Mouse (Mus musculus): Measurements from ENCODE around the gene Pate3. TPM values are rescaled to one million over a fixed set of nuclear protein-coding genes. Genes with fewer than 3 reads are reported as not detected.

The Pate3 gene
- polyA plus RNA-seq, 1 experiment, result not detected

GRCm38 (mm10) chr9:35614005-35614404 is 34.0 kb downstream of the Pate3 start:
- H3K4me1 ChIP-seq (ENCODE audit: control insufficient read depth, insufficient read depth, low read length), result no peaks in the 10 kb centered on the region
- no peak overlapping the region for H3K27ac ChIP-seq (ENCODE audit: insufficient read depth, low read length)
- no peak for TF ChIP-seq POLR2A (IDR thresholded peaks at IDR 0.05; ENCODE audit: insufficient read depth, low read length)
- no peaks in the 10 kb centered on the region for H3K27me3 ChIP-seq (ENCODE audit: control insufficient read depth, insufficient read depth, low read length, poor library complexity, severe bottlenecking)
- H3K9ac ChIP-seq (ENCODE audit: low read depth, poor library complexity, severe bottlenecking), result no peak overlapping the region
- no peaks in the 10 kb centered on the region for H3K9me3 ChIP-seq (replicated peaks; ENCODE audit: control insufficient read depth, insufficient read depth, low read length, poor library complexity, severe bottlenecking)
- no peak overlapping the region for H3K4me3 ChIP-seq (ENCODE audit: low read depth, low read length)
- H3K36me3 ChIP-seq (ENCODE audit: control insufficient read depth, insufficient read depth, low read length, poor library complexity, severe bottlenecking), result no peaks in the 10 kb centered on the region

DNA sequence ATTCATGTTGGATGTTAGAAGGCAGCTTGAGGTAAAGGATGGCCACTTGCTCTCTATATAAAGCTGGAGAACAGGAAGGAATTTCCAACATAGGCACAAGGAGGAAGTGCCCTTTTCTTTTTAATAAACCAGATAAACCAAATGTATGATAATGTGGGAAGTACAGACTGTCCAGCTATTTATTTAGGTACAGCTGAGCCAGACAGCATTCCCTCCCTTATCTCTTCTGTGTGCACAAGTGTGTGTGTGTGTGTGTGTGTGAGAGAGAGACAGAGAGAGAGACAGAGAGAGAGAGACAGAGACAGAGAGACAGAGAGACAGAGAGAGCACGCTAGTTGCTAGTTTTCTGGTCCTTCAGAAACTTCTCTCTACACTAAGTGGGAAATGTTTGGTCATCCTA is 36.2 kb downstream of the Pate3 start, which contains the start of gene Pate4:
Gene Pate4 (minus strand): TSS at position 101 of the 400 bp plus-strand sequence.
- no peaks in the 10 kb centered on the region for H3K36me3 ChIP-seq (ENCODE audit: control insufficient read depth, insufficient read depth, low read length, poor library complexity, severe bottlenecking)
- no peaks in the 10 kb centered on the region for H3K9me3 ChIP-seq (replicated peaks; ENCODE audit: control insufficient read depth, insufficient read depth, low read length, poor library complexity, severe bottlenecking)
- no peaks in the 10 kb centered on the region for H3K4me1 ChIP-seq (ENCODE audit: control insufficient read depth, insufficient read depth, low read length)
- H3K4me3 ChIP-seq (ENCODE audit: low read depth, low read length), result no peak within 1 kb of the TSS
- H3K27ac ChIP-seq (ENCODE audit: insufficient read depth, low read length), result no peak within 1 kb of the TSS
- no peaks in the 10 kb centered on the region for H3K27me3 ChIP-seq (ENCODE audit: control insufficient read depth, insufficient read depth, low read length, poor library complexity, severe bottlenecking)
- no peak for TF ChIP-seq EP300 (IDR thresholded peaks at IDR 0.05; ENCODE audit: insufficient read depth, low read depth, low read length)
- no peak for TF ChIP-seq POLR2A (IDR thresholded peaks at IDR 0.05; ENCODE audit: insufficient read depth, low read length)
- TF ChIP-seq CTCF (IDR thresholded peaks at IDR 0.05; ENCODE audit: low read depth, low read length), result no peak
- H3K9ac ChIP-seq (ENCODE audit: low read depth, poor library complexity, severe bottlenecking), result no peak within 1 kb of the TSS

DNA sequence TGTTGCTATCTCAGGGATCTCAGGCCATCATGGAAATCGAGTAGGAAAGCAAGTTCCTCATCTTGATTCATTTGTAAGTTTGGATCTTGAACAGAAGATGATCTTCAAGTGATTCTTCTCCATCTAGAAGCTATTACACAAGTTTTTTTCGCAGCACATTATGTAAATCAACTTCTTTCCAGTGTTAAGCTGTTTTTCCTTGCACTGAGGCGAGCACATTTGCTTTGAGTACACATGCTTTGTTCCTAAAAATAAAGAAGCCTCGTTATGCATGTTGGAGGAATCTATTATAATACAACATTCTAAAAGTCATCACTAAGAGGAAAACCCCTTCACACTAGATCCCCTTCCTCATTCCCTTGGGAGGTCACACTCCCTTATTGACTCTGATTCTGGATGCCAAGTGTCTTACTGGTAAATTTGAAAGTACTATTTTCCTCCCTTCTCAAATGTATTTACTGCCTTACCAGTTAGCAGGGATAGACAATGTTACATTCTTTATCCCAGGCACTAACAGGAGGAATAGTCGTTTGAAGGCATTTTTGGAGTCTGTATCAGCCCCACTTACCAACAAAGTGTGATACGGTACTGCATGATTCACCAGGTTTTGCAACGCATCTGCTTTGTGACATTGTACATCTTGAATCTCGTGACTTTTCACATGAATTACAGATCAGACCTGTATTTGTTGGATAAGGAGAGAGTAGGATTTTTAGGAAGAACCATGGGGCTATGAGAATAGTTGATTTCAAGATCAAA is 40.2 kb downstream of the Pate3 start:
- H3K36me3 ChIP-seq (ENCODE audit: control insufficient read depth, insufficient read depth, low read length, poor library complexity, severe bottlenecking), result no peaks in the 10 kb centered on the region
- H3K4me1 ChIP-seq (ENCODE audit: control insufficient read depth, insufficient read depth, low read length), result no peaks in the 10 kb centered on the region
- no peak overlapping the region for H3K9ac ChIP-seq (ENCODE audit: low read depth, poor library complexity, severe bottlenecking)
- H3K9me3 ChIP-seq (replicated peaks; ENCODE audit: control insufficient read depth, insufficient read depth, low read length, poor library complexity, severe bottlenecking), result no peaks in the 10 kb centered on the region
- TF ChIP-seq CTCF (IDR thresholded peaks at IDR 0.05; ENCODE audit: low read depth, low read length), result no peak
- no peak for TF ChIP-seq POLR2A (IDR thresholded peaks at IDR 0.05; ENCODE audit: insufficient read depth, low read length)
- TF ChIP-seq EP300 (IDR thresholded peaks at IDR 0.05; ENCODE audit: insufficient read depth, low read depth, low read length), result no peak
- H3K27ac ChIP-seq (ENCODE audit: insufficient read depth, low read length), result no peak overlapping the region
- no peaks in the 10 kb centered on the region for H3K27me3 ChIP-seq (ENCODE audit: control insufficient read depth, insufficient read depth, low read length, poor library complexity, severe bottlenecking)
- no peak overlapping the region for H3K4me3 ChIP-seq (ENCODE audit: low read depth, low read length)

Other genes starting within 250 kb of the Pate3 start
- 22.9 and 31.1 TPM in 2 replicates for gene Cdon, start 227.1 kb downstream of the Pate3 start, polyA plus RNA-seq (2011; ENCODE audit: insufficient read depth, insufficient read length, low read depth, missing spikeins)
- gene Gm1113, start 129.9 kb downstream of the Pate3 start, polyA plus RNA-seq (2011; ENCODE audit: insufficient read depth, insufficient read length, low read depth, missing spikeins), result not detected in 2 replicates
- 2.2 and 2.4 TPM in 2 replicates for gene Ddx25, start 89.7 kb downstream of the Pate3 start, polyA plus RNA-seq (2011; ENCODE audit: insufficient read depth, insufficient read length, low read depth, missing spikeins)
- 16.3 and 20.3 TPM in 2 replicates for gene Pus3, start 89.6 kb downstream of the Pate3 start, polyA plus RNA-seq (2011; ENCODE audit: insufficient read depth, insufficient read length, low read depth, missing spikeins)
- gene Pate2, start 77.9 kb downstream of the Pate3 start, polyA plus RNA-seq (2011; ENCODE audit: insufficient read depth, insufficient read length, low read depth, missing spikeins), result 1.7 TPM in 2 replicates
- 26.1 and 29.5 TPM in 2 replicates for gene Hyls1, start 77.8 kb downstream of the Pate3 start, polyA plus RNA-seq (2011; ENCODE audit: insufficient read depth, insufficient read length, low read depth, missing spikeins)
- not detected in 2 replicates for gene Pate4, start 36.3 kb downstream of the Pate3 start, polyA plus RNA-seq (2011; ENCODE audit: insufficient read depth, insufficient read length, low read depth, missing spikeins)
- not detected in 2 replicates for gene Pate1, start 39.2 kb upstream of the Pate3 start, polyA plus RNA-seq (2011; ENCODE audit: insufficient read depth, insufficient read length, low read depth, missing spikeins)
- not detected in 2 replicates for gene Gm17677, start 92.8 kb upstream of the Pate3 start, polyA plus RNA-seq (2011; ENCODE audit: insufficient read depth, insufficient read length, low read depth, missing spikeins)
- gene Gm17727, start 129.9 kb upstream of the Pate3 start, polyA plus RNA-seq (2011; ENCODE audit: insufficient read depth, insufficient read length, low read depth, missing spikeins), result not detected in 2 replicates
- not detected in 2 replicates for gene Gm27235, start 141.9 kb upstream of the Pate3 start, polyA plus RNA-seq (2011; ENCODE audit: insufficient read depth, insufficient read length, low read depth, missing spikeins)
- not detected in 2 replicates for gene D730048I06Rik, start 141.9 kb upstream of the Pate3 start, polyA plus RNA-seq (2011; ENCODE audit: insufficient read depth, insufficient read length, low read depth, missing spikeins)
- not detected in 2 replicates for gene 9230110F15Rik, start 195.9 kb upstream of the Pate3 start, polyA plus RNA-seq (2011; ENCODE audit: insufficient read depth, insufficient read length, low read depth, missing spikeins)

Data from ES-Bruce4 (cell line).